Mouse (Mus musculus) bone marrow macrophage, adult 2 months (primary cell): ENCODE measurements around the gene Oas1d. TPM values are rescaled to one million over a fixed set of nuclear protein-coding genes. Genes with fewer than 3 reads are reported as not detected.
"Not testable (repeated sequence)": the region's sequence is repeated elsewhere in the genome, so short reads cannot be mapped to it uniquely, and the experiment has no call there.

ENCODE experiments used
- H3K27ac ChIP-seq: 2 replicates; pipeline ENCODE4 v1.5.1; 2012; ENCODE audit warnings: low read depth, low read length; ENCODE audit not compliant: insufficient read depth
- H3K4me1 ChIP-seq: 2 replicates; pipeline ENCODE4 v1.6.1; 2012; ENCODE audit warnings: low read length; ENCODE audit not compliant: control insufficient read depth, insufficient read depth
- H3K4me3 ChIP-seq: 2 replicates; pipeline ENCODE4 v1.5.1; 2012; ENCODE audit warnings: mild to moderate bottlenecking, low read length, moderate library complexity; ENCODE audit not compliant: insufficient read depth
- CTCF ChIP-seq: IDR thresholded peaks from 2 replicates; pipeline ENCODE4 v1.5.1; 2012; ENCODE audit warnings: low read depth, mild to moderate bottlenecking, low read length, moderate library complexity
- POLR2A ChIP-seq: IDR thresholded peaks from 2 replicates; pipeline ENCODE4 v1.6.1; 2012; ENCODE audit warnings: mild to moderate bottlenecking, low read depth, low read length, borderline replicate concordance
- polyA plus RNA-seq: library from polyadenylated mRNA; stranded (reverse); fragments of >200 nt; gene quantifications from 2 replicates; pipeline ENCODE4 v1.2.4, GENCODE M21; 2012; ENCODE audit not compliant: missing spikeins, insufficient read depth, insufficient read length

Oas1d gene
- not detected in 2 replicates for polyA plus RNA-seq

GRCm38 (mm10) chr5:120914204-120914603, at the start of gene Oas1d:
Gene Oas1d, plus strand, starts transcription at chr5:120914536.
- not testable (repeated sequence) for H3K4me1 ChIP-seq, H3K4me3 ChIP-seq

DNA sequence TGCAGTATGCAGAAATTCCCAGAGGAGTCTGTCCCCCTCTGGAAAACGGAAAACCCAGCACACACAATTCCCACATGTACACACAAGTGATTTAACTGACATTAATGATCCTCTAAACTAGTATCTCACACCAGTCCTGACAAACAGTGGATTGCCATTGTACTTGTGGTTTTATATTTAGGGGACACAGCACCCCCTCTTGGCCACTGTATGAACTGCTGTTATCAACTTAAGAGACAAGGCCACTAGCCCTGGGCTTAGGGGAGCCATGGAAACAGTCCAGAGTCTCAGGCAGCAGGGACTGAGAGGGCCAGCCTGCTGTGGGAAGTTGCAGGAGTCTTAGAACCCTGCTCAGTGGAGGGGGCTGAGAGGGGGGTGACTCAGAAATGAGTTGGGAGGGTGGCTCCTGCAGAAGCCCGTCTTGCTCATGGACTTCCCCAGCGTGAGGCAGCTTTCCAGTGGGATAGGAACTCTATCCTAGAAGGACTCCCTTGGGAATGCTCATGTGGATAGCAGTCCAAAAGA, 48.9 kb upstream of the Oas1d start:
- Histone ChIP-seq H3K27ac (no peak overlapping the region), H3K4me1 (no peaks in the 10 kb centered on the region), H3K4me3 (no peak overlapping the region)
- TF ChIP-seq POLR2A (no peak), CTCF (peak; percentile 41; the same call in 1 of the 2 replicates)

More at GRCm38 (mm10) chr5:120914204-120914603, at the start of gene Oas1d:
- H3K27ac ChIP-seq: not testable (repeated sequence)

DNA sequence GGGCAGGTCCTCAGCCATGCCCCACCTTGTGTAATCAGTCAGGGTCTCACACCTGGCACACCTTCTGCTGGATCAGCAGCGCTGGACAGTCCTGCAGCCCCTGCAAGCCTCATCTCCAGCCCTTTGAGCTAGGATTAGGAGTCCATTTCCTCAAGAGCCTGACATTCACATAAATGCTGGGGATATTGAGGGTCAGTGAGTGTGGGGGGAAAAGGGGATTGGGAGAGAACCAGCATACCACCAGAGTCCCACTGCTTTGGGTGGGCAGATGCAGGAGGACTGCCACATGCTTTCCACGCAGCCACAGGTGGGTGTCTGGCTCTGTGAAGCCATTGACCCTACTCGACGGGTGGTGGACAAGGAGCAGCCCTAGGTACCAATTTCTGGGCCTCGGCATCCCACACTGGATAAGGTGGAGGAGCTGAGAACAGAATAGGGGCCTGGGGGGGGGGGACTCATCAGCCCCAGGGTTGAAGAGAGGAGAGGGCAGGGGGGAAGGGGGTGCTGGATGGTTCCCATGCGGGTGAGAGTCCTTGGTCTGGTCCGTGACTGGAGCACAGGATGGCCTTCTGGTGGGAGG, 44.8 kb upstream of the Oas1d start:
- peaks cover 3% of the 10 kb centered on the region; the same call in 1 of the 2 replicates for H3K4me1 ChIP-seq
- TF ChIP-seq CTCF: no peak
- TF ChIP-seq POLR2A: no peak
- no peak overlapping the region for H3K4me3 ChIP-seq
- H3K27ac ChIP-seq: no peak overlapping the region

- Histone ChIP-seq H3K4me1 (peaks cover 3% of the 10 kb centered on the region; the same call in 1 of the 2 replicates), H3K27ac (no peak overlapping the region), H3K4me3 (no peak overlapping the region)
- no peak for TF ChIP-seq CTCF
- no peak for TF ChIP-seq POLR2A
Measured at GRCm38 (mm10) chr5:120870081-120870480, 44.3 kb upstream of the Oas1d start.

- H3K4me3 ChIP-seq: no peak overlapping the region
- H3K27ac ChIP-seq: no peak overlapping the region
- H3K4me1 ChIP-seq: peaks cover 3% of the 10 kb centered on the region; the same call in 1 of the 2 replicates
- TF ChIP-seq POLR2A: no peak
- no peak for TF ChIP-seq CTCF
Measured at GRCm38 (mm10) chr5:120870782-120871181, 43.6 kb upstream of the Oas1d start.

DNA sequence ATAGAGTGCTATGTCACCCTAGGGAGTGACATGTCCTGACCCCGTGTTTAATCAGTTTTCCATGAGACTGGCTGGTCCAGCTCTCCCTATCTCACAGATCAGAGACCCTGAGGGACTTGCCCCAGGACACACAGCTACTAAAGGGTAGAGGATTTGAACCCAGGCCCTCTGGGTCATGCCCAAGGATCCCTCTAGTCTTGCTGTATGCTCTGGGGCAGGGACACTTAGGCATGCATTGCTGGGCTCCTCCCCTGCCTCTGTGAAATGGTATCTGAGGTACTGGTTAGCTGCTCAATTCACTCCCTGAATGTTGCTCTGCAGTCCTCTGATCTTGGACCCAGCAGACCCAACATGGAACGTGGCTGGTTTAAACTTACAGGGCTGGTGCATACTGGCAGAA, 42.9 kb upstream of the Oas1d start:
- Histone ChIP-seq H3K27ac (no peak overlapping the region), H3K4me3 (no peak overlapping the region), H3K4me1 (peaks cover 3% of the 10 kb centered on the region; the same call in 1 of the 2 replicates)
- TF ChIP-seq POLR2A (no peak), CTCF (no peak)

DNA sequence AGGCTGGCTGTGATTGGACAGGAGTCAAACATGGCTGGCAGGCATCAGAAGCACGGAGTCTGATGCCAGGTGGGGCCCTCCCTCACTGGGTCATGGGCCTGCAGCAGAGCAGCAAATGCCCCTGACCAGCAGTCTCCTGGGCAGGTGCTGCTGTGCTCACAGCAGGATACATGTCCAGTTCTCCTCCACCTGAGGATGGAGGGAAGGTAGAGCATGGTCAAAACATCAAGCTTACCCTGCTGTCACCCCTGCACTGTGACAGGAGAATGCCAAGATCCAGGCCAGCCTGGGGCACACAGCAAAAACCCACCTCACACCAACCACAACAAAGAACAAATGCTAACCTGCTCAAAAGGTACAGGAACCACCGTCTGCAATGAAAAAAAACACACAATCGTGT, 37.5 kb upstream of the Oas1d start:
- not testable (repeated sequence) for H3K4me1 ChIP-seq, H3K4me3 ChIP-seq, H3K27ac ChIP-seq

DNA sequence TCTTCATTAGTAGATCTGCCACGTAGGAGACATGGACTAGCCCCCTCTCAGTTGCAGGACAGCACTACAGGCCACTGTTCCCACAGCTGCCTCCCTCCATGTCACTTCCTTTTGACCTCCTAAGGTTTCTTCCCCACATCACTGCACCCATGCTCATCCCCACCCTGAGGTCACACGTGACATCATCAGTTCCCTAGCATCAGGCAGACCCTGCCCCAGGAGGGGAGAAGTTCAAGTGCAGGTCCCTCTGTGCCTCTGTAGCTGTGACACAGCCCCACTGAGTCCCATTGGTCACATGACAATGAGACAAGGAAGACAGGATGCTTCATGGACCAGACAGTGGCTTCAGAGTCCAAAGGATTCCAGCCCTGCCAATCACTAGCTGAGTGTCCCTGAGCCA, 36.9 kb upstream of the Oas1d start:
- H3K27ac ChIP-seq, H3K4me1 ChIP-seq: not testable (repeated sequence)

GRCm38 (mm10) chr5:120878803-120879202, 35.5 kb upstream of the Oas1d start:
- H3K27ac ChIP-seq, H3K4me1 ChIP-seq, H3K4me3 ChIP-seq: not testable (repeated sequence)

More for the DNA sequence above, 36.9 kb upstream of the Oas1d start:
- not testable (repeated sequence) for H3K4me3 ChIP-seq

DNA sequence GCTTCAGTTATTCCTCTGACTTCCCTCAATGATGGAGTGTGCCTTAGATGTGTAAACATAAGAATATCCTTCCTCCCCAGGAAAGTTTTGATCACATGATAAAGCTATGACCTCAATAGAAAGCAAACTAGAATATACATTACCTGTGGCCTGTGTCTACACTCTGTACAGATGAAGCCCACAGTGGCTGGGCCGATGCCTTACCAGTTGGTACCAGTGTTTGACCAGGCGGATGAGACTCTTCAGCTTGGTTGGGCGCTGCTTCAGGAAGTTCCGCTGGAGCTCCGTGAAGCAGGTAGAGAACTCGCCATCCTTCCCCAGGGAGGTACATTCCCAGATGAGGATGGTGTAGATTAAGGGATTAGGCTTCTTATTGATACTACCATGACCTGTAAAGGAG, 32.7 kb upstream of the Oas1d start:
- H3K4me1 ChIP-seq, H3K4me3 ChIP-seq, H3K27ac ChIP-seq: not testable (repeated sequence)

DNA sequence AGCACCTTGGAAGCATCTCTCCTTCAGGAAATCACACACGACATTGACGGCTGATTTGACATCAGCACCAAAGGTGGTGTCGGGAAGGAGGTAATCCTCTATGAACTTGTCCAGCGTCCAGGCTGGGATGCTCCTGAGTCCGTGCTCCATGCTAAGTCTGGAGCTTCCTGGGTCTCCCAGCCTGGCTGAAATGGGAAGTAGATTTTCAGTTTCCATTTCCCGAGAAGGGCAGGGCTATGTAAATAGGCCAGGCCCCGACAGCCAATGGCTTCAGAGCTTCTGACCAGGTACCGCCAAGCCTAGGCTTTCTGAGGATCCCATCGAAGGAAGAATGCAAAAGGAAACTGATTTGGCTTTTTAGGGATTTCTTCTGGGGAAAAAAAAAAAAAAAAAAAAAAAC, 26.9 kb upstream of the Oas1d start, which contains the start of gene Oas1g:
TSS of gene Oas1g (minus strand) at position 201 of the 400 bp plus-strand sequence.
- Histone ChIP-seq H3K4me3 (peak within 1 kb of the TSS; percentile 50), H3K4me1 (peaks cover 16% of the 10 kb centered on the region)
- H3K27ac ChIP-seq: not testable (repeated sequence)
